Mouse (Mus musculus) neural tube, embryonic 15.5 days (tissue): Measurements from ENCODE around the gene Cyp26a1. TPM values are rescaled to one million over a fixed set of nuclear protein-coding genes. Genes with fewer than 3 reads are reported as not detected.

Experiments used
- ATAC-seq: fragments of 200-750 bp; cut with Nextera tagmentation; 2 replicates; pipeline ENCODE4 v1.8.0; 2017; ENCODE audit warnings: mild to moderate bottlenecking, moderate TSS enrichment, moderate library complexity; ENCODE audit not compliant: low FRiP score
- H3K27ac ChIP-seq: fragments of 300-500 bp; sonication (generic); replicated peaks from 2 replicates; pipeline ENCODE4 v1.5.1; 2015; ENCODE audit warnings: mild to moderate bottlenecking, inconsistent platforms
- H3K27me3 ChIP-seq: fragments of 300-500 bp; sonication (generic); replicated peaks from 2 replicates; pipeline ENCODE4 v1.6.1; 2015; ENCODE audit warnings: inconsistent platforms
- H3K36me3 ChIP-seq: fragments of 300-500 bp; sonication (generic); 2 replicates; pipeline ENCODE4 v1.6.1; 2015; ENCODE audit warnings: inconsistent platforms
- H3K4me1 ChIP-seq: fragments of 300-500 bp; sonication (generic); 2 replicates; pipeline ENCODE4 v1.6.1; 2015; ENCODE audit warnings: inconsistent platforms
- H3K4me2 ChIP-seq: fragments of 300-500 bp; sonication (generic); 2 replicates; pipeline ENCODE4 v1.6.1; 2015; ENCODE audit warnings: inconsistent platforms, mild to moderate bottlenecking, moderate library complexity
- H3K4me3 ChIP-seq: fragments of 300-500 bp; sonication (generic); replicated peaks from 2 replicates; pipeline ENCODE4 v1.5.1; 2015; ENCODE audit warnings: mild to moderate bottlenecking, inconsistent platforms
- H3K9ac ChIP-seq: fragments of 300-500 bp; sonication (generic); replicated peaks from 2 replicates; pipeline ENCODE4 v1.6.1; 2015; ENCODE audit warnings: mild to moderate bottlenecking, inconsistent platforms
- H3K9me3 ChIP-seq: fragments of 300-500 bp; sonication (generic); replicated peaks from 2 replicates; pipeline ENCODE4 v1.6.1; 2016; ENCODE audit warnings: inconsistent platforms
- WGBS: fragments of 180-500 bp; shearing (Covaris S2); methylation state at CpG from one replicate; pipeline ENCODE4 v1.1.7; 2015; ENCODE audit warnings: mixed read lengths; 5-methylcytosine and 5-hydroxymethylcytosine counted together
- polyA plus RNA-seq: library from polyadenylated mRNA; unstranded; fragments of >200 nt; fragmentation: Nextera tagmentation; extraction: Ambion mirVana; gene quantifications from 2 replicates; pipeline ENCODE4 v1.2.1, GENCODE M21; 2015

The Cyp26a1 gene
- polyA plus RNA-seq, 1 experiment from 2014 or later: 1.3 TPM

GRCm38 (mm10) chr19:37702377-37703076, 4.9 kb downstream of the Cyp26a1 start:
- no peak for ATAC-seq
- no peaks in the 10 kb centered on the region for H3K36me3 ChIP-seq
- 65% methylated on average over 21 of the region's 21 CpGs for WGBS
- peaks cover 18% of the 10 kb centered on the region for H3K4me1 ChIP-seq
- no peaks in the 10 kb centered on the region for H3K9me3 ChIP-seq
- no peak overlapping the region for H3K4me2 ChIP-seq
- peaks cover 62% of the 10 kb centered on the region for H3K27me3 ChIP-seq
- H3K9ac ChIP-seq: no peak overlapping the region
- H3K27ac ChIP-seq: no peak overlapping the region
- no peak overlapping the region for H3K4me3 ChIP-seq

- WGBS: 11% methylated on average over 3 of the region's 3 CpGs
- no peak overlapping the region for H3K4me3 ChIP-seq
These were observed 6.4 kb downstream of the Cyp26a1 start for GRCm38 (mm10) chr19:37703902-37704509.

GRCm38 (mm10) chr19:37705722-37706121, 8.1 kb downstream of the Cyp26a1 start:
- ATAC-seq: no peak
- Histone ChIP-seq H3K9me3 (no peaks in the 10 kb centered on the region), H3K27me3 (peaks cover 31% of the 10 kb centered on the region), H3K9ac (no peak overlapping the region), H3K27ac (no peak overlapping the region), H3K4me1 (no peaks in the 10 kb centered on the region), H3K36me3 (no peaks in the 10 kb centered on the region), H3K4me3 (no peak overlapping the region), H3K4me2 (no peak overlapping the region)
- WGBS: 96% methylated on average over 5 of the region's 5 CpGs

More at GRCm38 (mm10) chr19:37703902-37704509, 6.4 kb downstream of the Cyp26a1 start:
- Histone ChIP-seq H3K4me1 (peaks cover 3% of the 10 kb centered on the region), H3K27ac (no peak overlapping the region), H3K9me3 (no peaks in the 10 kb centered on the region), H3K27me3 (peaks cover 48% of the 10 kb centered on the region), H3K36me3 (no peaks in the 10 kb centered on the region), H3K4me2 (no peak overlapping the region), H3K9ac (no peak overlapping the region)
- no peak; the same call in 1 of the 2 replicates for ATAC-seq

- Histone ChIP-seq H3K4me2 (no peak overlapping the region), H3K27me3 (no peaks in the 10 kb centered on the region), H3K4me1 (no peaks in the 10 kb centered on the region), H3K27ac (no peak overlapping the region), H3K9me3 (no peaks in the 10 kb centered on the region), H3K36me3 (no peaks in the 10 kb centered on the region), H3K9ac (no peak overlapping the region), H3K4me3 (no peak overlapping the region)
- no peak for ATAC-seq
- WGBS: 77% methylated on average over 10 of the region's 10 CpGs
These were observed 17.1 kb downstream of the Cyp26a1 start for GRCm38 (mm10) chr19:37714681-37715080.

GRCm38 (mm10) chr19:37715980-37716379, 18.4 kb downstream of the Cyp26a1 start:
- WGBS: 79% methylated on average over 1 of the region's 1 CpGs
- no peak overlapping the region for H3K4me2 ChIP-seq
- no peaks in the 10 kb centered on the region for H3K27me3 ChIP-seq
- no peaks in the 10 kb centered on the region for H3K9me3 ChIP-seq
- H3K4me1 ChIP-seq: no peaks in the 10 kb centered on the region
- H3K9ac ChIP-seq: no peak overlapping the region
- no peak overlapping the region for H3K27ac ChIP-seq
- no peak overlapping the region for H3K4me3 ChIP-seq
- no peak for ATAC-seq
- no peaks in the 10 kb centered on the region for H3K36me3 ChIP-seq

- Histone ChIP-seq H3K36me3 (no peaks in the 10 kb centered on the region), H3K4me1 (no peaks in the 10 kb centered on the region), H3K4me3 (no peak overlapping the region), H3K4me2 (no peak overlapping the region), H3K9me3 (no peaks in the 10 kb centered on the region), H3K27me3 (no peaks in the 10 kb centered on the region), H3K9ac (no peak overlapping the region), H3K27ac (no peak overlapping the region)
- ATAC-seq: no peak
- WGBS: 90% methylated on average over 12 of the region's 12 CpGs
These were observed 19.1 kb downstream of the Cyp26a1 start for GRCm38 (mm10) chr19:37716524-37717175.

GRCm38 (mm10) chr19:37719166-37719565, 21.6 kb downstream of the Cyp26a1 start:
- no peak overlapping the region for H3K9ac ChIP-seq
- no peaks in the 10 kb centered on the region for H3K27me3 ChIP-seq
- H3K9me3 ChIP-seq: no peaks in the 10 kb centered on the region
- no peak overlapping the region for H3K4me2 ChIP-seq
- no peak for ATAC-seq
- 22% methylated on average over 1 of the region's 1 CpGs for WGBS
- no peak overlapping the region for H3K27ac ChIP-seq
- no peaks in the 10 kb centered on the region for H3K4me1 ChIP-seq
- H3K4me3 ChIP-seq: no peak overlapping the region
- H3K36me3 ChIP-seq: no peaks in the 10 kb centered on the region

- Histone ChIP-seq H3K4me3 (no peak overlapping the region), H3K9ac (no peak overlapping the region), H3K27ac (no peak overlapping the region), H3K4me2 (no peak overlapping the region), H3K4me1 (no peaks in the 10 kb centered on the region), H3K27me3 (no peaks in the 10 kb centered on the region), H3K9me3 (no peaks in the 10 kb centered on the region), H3K36me3 (no peaks in the 10 kb centered on the region)
- 98% methylated on average over 5 of the region's 5 CpGs for WGBS
- ATAC-seq: no peak
These were observed 27.0 kb downstream of the Cyp26a1 start for GRCm38 (mm10) chr19:37724591-37724990.

- ATAC-seq: no peak
- Histone ChIP-seq H3K9me3 (no peaks in the 10 kb centered on the region), H3K36me3 (no peaks in the 10 kb centered on the region), H3K27ac (no peak overlapping the region), H3K4me2 (no peak overlapping the region), H3K27me3 (no peaks in the 10 kb centered on the region), H3K4me1 (no peaks in the 10 kb centered on the region), H3K9ac (no peak overlapping the region), H3K4me3 (no peak overlapping the region)
- WGBS: 93% methylated on average over 7 of the region's 7 CpGs
These were observed 29.0 kb downstream of the Cyp26a1 start for GRCm38 (mm10) chr19:37726585-37726984.

GRCm38 (mm10) chr19:37727366-37727765, 29.8 kb downstream of the Cyp26a1 start:
- no peak overlapping the region for H3K4me2 ChIP-seq
- no peaks in the 10 kb centered on the region for H3K27me3 ChIP-seq
- H3K9ac ChIP-seq: no peak overlapping the region
- H3K4me1 ChIP-seq: no peaks in the 10 kb centered on the region
- WGBS: 91% methylated on average over 2 of the region's 2 CpGs
- no peaks in the 10 kb centered on the region for H3K36me3 ChIP-seq
- no peak for ATAC-seq
- no peaks in the 10 kb centered on the region for H3K9me3 ChIP-seq
- no peak overlapping the region for H3K4me3 ChIP-seq
- H3K27ac ChIP-seq: no peak overlapping the region

- Histone ChIP-seq H3K4me2 (no peak overlapping the region), H3K27ac (no peak overlapping the region), H3K4me3 (no peak overlapping the region), H3K27me3 (no peaks in the 10 kb centered on the region), H3K9ac (no peak overlapping the region), H3K4me1 (peaks cover 7% of the 10 kb centered on the region; the same call in 1 of the 2 replicates), H3K9me3 (no peaks in the 10 kb centered on the region), H3K36me3 (no peaks in the 10 kb centered on the region)
- ATAC-seq: no peak
- 91% methylated on average over 8 of the region's 8 CpGs for WGBS
These were observed 37.8 kb downstream of the Cyp26a1 start for GRCm38 (mm10) chr19:37735426-37735825.

GRCm38 (mm10) chr19:37738575-37738974, 41.0 kb downstream of the Cyp26a1 start:
- ATAC-seq: no peak
- peaks cover 8% of the 10 kb centered on the region; the same call in 1 of the 2 replicates for H3K4me1 ChIP-seq
- H3K27me3 ChIP-seq: no peaks in the 10 kb centered on the region
- H3K27ac ChIP-seq: no peak overlapping the region
- WGBS: 88% methylated on average over 3 of the region's 3 CpGs
- H3K4me2 ChIP-seq: no peak overlapping the region
- no peak overlapping the region for H3K4me3 ChIP-seq
- no peaks in the 10 kb centered on the region for H3K9me3 ChIP-seq
- no peak overlapping the region for H3K9ac ChIP-seq
- H3K36me3 ChIP-seq: no peaks in the 10 kb centered on the region
